Mouse (Mus musculus) embryonic facial prominence, embryonic 14.5 days (tissue): ENCODE data around the gene Snap23. TPM values are rescaled to one million over a fixed set of nuclear protein-coding genes. Genes with fewer than 3 reads are reported as not detected.

Experiments
- polyA plus RNA-seq: library from polyadenylated mRNA; unstranded; fragments of >200 nt; fragmentation: Nextera tagmentation; extraction: Ambion mirVana; gene quantifications from 2 replicates; pipeline ENCODE4 v1.2.1, GENCODE M21; 2014

Snap23 gene
- polyA plus RNA-seq, 1 experiment from 2014 or later = 47.8 TPM

Other genes starting within 250 kb of the Snap23 start
- gene Vps39, start 214.5 kb upstream of the Snap23 start, polyA plus RNA-seq = 22.3 and 27.0 TPM in 2 replicates
- 8.7 and 9.4 TPM in 2 replicates for gene Ganc, start 163.8 kb upstream of the Snap23 start, polyA plus RNA-seq
- 9.7 and 11.1 TPM in 2 replicates for gene Tmem87a, start 163.6 kb upstream of the Snap23 start, polyA plus RNA-seq
- 4.5 and 6.7 TPM in 2 replicates for gene Capn3, start 111.7 kb upstream of the Snap23 start, polyA plus RNA-seq
- gene Zfp106, start 3.8 kb upstream of the Snap23 start, polyA plus RNA-seq = 65.4 and 70.5 TPM in 2 replicates
- gene Haus2, start 41.7 kb downstream of the Snap23 start, polyA plus RNA-seq = 17.7 and 22.7 TPM in 2 replicates
- 16.7 and 19.9 TPM in 2 replicates for gene Lrrc57, start 41.8 kb downstream of the Snap23 start, polyA plus RNA-seq
- 8.6 and 9.2 TPM in 2 replicates for gene Stard9, start 61.5 kb downstream of the Snap23 start, polyA plus RNA-seq